Mouse (Mus musculus) heart, postnatal 4 days (tissue): ENCODE results near the gene Rpusd4. TPM values are rescaled to one million over a fixed set of nuclear protein-coding genes. Genes with fewer than 3 reads are reported as not detected.

Experiments
- DNase-seq: peaks from one replicate; pipeline ENCODE4 v3.0.0; 2021
- total RNA-seq, 2 experiments: library from RNA; stranded (reverse); gene quantifications; 2 replicates each; pipeline ENCODE4 v1.2.3; 2021

Gene Rpusd4
- total RNA-seq, 2 experiments from 2014 or later, result 9.6 to 9.9 TPM

GRCm38 (mm10) chr9:35289992-35290391, 22.3 kb downstream of the Rpusd4 start:
- DNase-seq, result no peak

- no peak for DNase-seq
Measured at GRCm38 (mm10) chr9:35290417-35290816, 22.8 kb downstream of the Rpusd4 start.

GRCm38 (mm10) chr9:35290916-35291315, 23.3 kb downstream of the Rpusd4 start:
- DNase-seq, result peak; percentile 32

GRCm38 (mm10) chr9:35293465-35293864, 25.8 kb downstream of the Rpusd4 start:
- DNase-seq, result peak; percentile 26

- DNase-seq, result no peak
Measured at GRCm38 (mm10) chr9:35297791-35298190, 30.1 kb downstream of the Rpusd4 start.

GRCm38 (mm10) chr9:35302172-35302571, 34.5 kb downstream of the Rpusd4 start:
- DNase-seq, result no peak

GRCm38 (mm10) chr9:35307461-35307860, 39.8 kb downstream of the Rpusd4 start:
- DNase-seq, result no peak

GRCm38 (mm10) chr9:35310377-35310776, 42.7 kb downstream of the Rpusd4 start:
- no peak for DNase-seq

- peak; percentile 70 for DNase-seq
Measured at GRCm38 (mm10) chr9:35312516-35312915, 44.9 kb downstream of the Rpusd4 start.

- no peak for DNase-seq
Measured at GRCm38 (mm10) chr9:35313601-35314000, 45.9 kb downstream of the Rpusd4 start.

GRCm38 (mm10) chr9:35314254-35314653, 46.6 kb downstream of the Rpusd4 start:
- no peak for DNase-seq

- no peak for DNase-seq
Measured at GRCm38 (mm10) chr9:35316771-35317211, 49.1 kb downstream of the Rpusd4 start.

GRCm38 (mm10) chr9:35317233-35317980, 49.7 kb downstream of the Rpusd4 start:
- no peak for DNase-seq

- no peak for DNase-seq
Measured at GRCm38 (mm10) chr9:35318537-35319172, 51.0 kb downstream of the Rpusd4 start.

- no peak for DNase-seq
Measured at GRCm38 (mm10) chr9:35320288-35320687, 52.6 kb downstream of the Rpusd4 start.

- DNase-seq, result no peak
Measured at GRCm38 (mm10) chr9:35323974-35324373, 56.3 kb downstream of the Rpusd4 start.

GRCm38 (mm10) chr9:35324571-35324970, 56.9 kb downstream of the Rpusd4 start:
- DNase-seq, result no peak

GRCm38 (mm10) chr9:35326644-35327263, 59.1 kb downstream of the Rpusd4 start:
- no peak for DNase-seq

Other genes starting within 250 kb of the Rpusd4 start
- 10 to 100 TPM; 34.4 to 38.0 TPM for gene St3gal4, start 148.6 kb upstream of the Rpusd4 start, total RNA-seq
- gene Dcps, start 91.8 kb upstream of the Rpusd4 start, total RNA-seq, result 10 to 100 TPM; 29.7 to 30.5 TPM
- gene Srpr, start 67.7 kb upstream of the Rpusd4 start, total RNA-seq, result 10 to 100 TPM; 93.2 to 95.3 TPM
- gene Tirap, start 67.6 kb upstream of the Rpusd4 start, total RNA-seq, result 1 to 10 TPM; 7.7 TPM
- gene Foxred1, start 56.8 kb upstream of the Rpusd4 start, total RNA-seq, result 10 to 100 TPM; 84.7 to 85.2 TPM
- gene Fam118b, start 60 bp upstream of the Rpusd4 start, total RNA-seq, result 10 to 100 TPM; 16.6 to 18.0 TPM
- gene Cdon, start 153.3 kb downstream of the Rpusd4 start, total RNA-seq, result 10 to 100 TPM; 30.0 to 33.3 TPM